Mouse (Mus musculus) megakaryocyte, embryonic 14.5 days (primary cell): ENCODE measurements at regions not wholly inside any gene's neighbourhood (a gene's known extent, or its start where the extent isn't known, plus 50 kb on each side); places are given as distances from the start of the nearest gene placed in this dataset.

Experiments used
- FLI1 ChIP-seq: IDR thresholded peaks from 2 replicates; pipeline ENCODE4 v1.6.1; 2012; ENCODE audit warnings: low read length, inconsistent platforms, mixed read lengths
- GATA1 ChIP-seq: IDR thresholded peaks from 3 replicates; pipeline ENCODE4 v1.6.1; 2012; ENCODE audit warnings: mixed read lengths, low read length, inconsistent platforms, borderline replicate concordance

- TF ChIP-seq GATA1 (no peak), FLI1 (no peak)
These were observed 413.6 kb downstream of the Prss52 start for GRCm38 (mm10) chr14:64517584-64518195.
